Mouse (Mus musculus) effector memory CD4-positive, alpha-beta T cell, adult 7 months (primary cell): Measurements from ENCODE around the gene Rec114. TPM values are rescaled to one million over a fixed set of nuclear protein-coding genes. Genes with fewer than 3 reads are reported as not detected.

Experiments
- polyA plus RNA-seq: library from polyadenylated mRNA; unstranded; fragments of 100-300 nt; shearing (Covaris generic); gene quantifications from one replicate; pipeline ENCODE4 v1.2.1, GENCODE M21; 2017

Gene Rec114
- 1.2 TPM for polyA plus RNA-seq

DNA sequence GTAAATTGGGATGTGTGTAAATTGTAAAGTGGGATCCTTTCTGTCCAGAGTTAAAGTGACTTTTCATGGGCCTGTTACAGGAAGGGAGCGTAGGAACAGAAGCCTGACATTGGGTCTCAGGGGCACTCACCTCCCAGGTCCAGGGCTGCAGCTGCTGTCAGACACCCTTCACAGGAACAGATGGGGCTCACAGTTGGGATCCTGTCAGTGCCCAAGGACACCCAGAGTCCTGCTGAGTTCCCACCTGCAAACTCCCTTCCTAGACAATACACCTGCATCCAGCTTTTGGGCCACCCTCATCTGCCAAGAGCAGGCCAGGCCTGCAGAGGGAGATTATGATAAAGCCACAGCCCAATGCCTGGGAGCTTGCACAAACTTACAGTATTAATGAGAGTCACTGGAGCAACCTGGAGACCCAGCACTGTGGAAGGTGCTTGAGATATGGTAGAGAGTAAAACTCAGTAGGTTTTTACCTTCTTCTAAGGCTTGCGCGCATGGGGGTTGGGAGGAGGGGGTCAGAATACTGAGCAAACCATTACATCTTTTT lies at the start of gene Rec114:
Gene Rec114, minus strand, starts transcription at position 263 of the 547 bp plus-strand sequence.

Other genes starting within 250 kb of the Rec114 start
- gene Cd276, start 188.5 kb downstream of the Rec114 start, polyA plus RNA-seq, result 0.39 TPM
- gene Nptn, start 161.7 kb downstream of the Rec114 start, polyA plus RNA-seq, result 148 TPM
- not detected for gene Hcn4, start 79.4 kb upstream of the Rec114 start, polyA plus RNA-seq